Mouse (Mus musculus): ENCODE measurements around the gene 4930402H24Rik. TPM values are rescaled to one million over a fixed set of nuclear protein-coding genes. Genes with fewer than 3 reads are reported as not detected.

4930402H24Rik gene
- polyA plus RNA-seq, 1 experiment: 0.98 TPM

DNA sequence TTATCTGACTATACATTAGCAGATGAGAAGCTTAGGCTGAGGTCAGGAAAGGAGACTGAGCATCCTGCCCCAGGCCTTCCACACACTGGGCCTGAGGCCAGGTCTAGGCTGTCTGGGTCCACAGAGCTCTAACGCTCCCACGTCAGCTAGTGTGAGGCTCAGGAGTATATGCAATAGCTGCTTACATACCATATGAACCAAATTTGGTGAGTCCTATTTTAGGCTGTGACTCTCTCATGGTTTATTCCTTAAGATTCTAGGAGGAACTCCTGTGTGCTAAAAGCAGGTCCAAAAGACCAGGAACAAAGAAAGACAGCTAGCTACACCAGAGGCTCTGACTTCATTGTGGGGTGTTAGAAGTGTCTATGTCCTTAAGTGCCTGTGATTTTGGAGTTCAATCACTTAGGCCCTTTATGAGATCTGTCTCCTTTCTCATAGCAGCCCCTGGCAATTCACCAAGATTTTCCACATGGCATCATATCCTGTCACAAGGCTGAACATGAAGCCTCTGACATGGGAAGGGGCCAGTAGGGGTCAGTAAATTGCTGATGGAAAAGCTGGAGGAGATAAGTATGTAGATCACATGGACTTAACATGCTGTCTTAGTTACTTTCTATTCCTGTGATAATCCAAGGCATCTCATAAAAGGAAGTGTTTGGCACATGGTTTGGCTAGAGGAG lies 177.2 kb downstream of the 4930402H24Rik start:
- H3K27me3 ChIP-seq (replicated peaks): no peaks in the 10 kb centered on the region
- H3K4me1 ChIP-seq: peaks cover 11% of the 10 kb centered on the region
- no peak for TF ChIP-seq FLI1 (IDR thresholded peaks at IDR 0.05; ENCODE audit: low read length)
- no peak for TF ChIP-seq GATA1 (IDR thresholded peaks at IDR 0.05; ENCODE audit: borderline replicate concordance, low read length)
- H3K4me3 ChIP-seq (replicated peaks): no peak overlapping the region
- peaks cover 9% of the 10 kb centered on the region; the same call in 1 of the 2 replicates for H3K9me3 ChIP-seq
- H3K36me3 ChIP-seq (replicated peaks; ENCODE audit: low read length): peaks cover 83% of the 10 kb centered on the region

DNA sequence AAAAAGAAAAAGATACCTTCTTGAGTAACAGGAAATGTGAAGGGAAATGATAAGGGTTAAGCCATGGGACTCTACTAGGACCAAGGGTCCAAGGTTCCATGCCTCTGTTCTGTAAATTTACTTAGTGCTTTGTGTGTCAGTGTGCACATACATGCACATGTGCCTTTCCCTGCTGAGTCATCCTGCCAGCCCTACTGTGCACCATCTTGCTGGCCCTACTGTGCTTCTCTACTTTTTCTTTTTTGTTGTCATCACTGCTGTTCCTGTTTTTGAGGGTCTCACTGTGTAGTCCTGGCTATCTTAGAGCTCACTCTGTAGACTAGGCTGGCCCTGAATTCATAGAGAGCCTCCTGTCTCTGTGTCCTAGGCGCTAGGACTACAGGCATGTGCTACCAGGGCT lies 178.5 kb downstream of the 4930402H24Rik start:
- Histone ChIP-seq H3K9me3 (peaks cover 9% of the 10 kb centered on the region; the same call in 1 of the 2 replicates), H3K27me3 (replicated peaks) (no peaks in the 10 kb centered on the region), H3K4me3 (replicated peaks) (no peak overlapping the region), H3K4me1 (peaks cover 8% of the 10 kb centered on the region), H3K36me3 (replicated peaks; ENCODE audit: low read length) (peaks cover 87% of the 10 kb centered on the region)
- no peak for TF ChIP-seq GATA1 (IDR thresholded peaks at IDR 0.05; ENCODE audit: borderline replicate concordance, low read length)
- no peak for TF ChIP-seq FLI1 (IDR thresholded peaks at IDR 0.05; ENCODE audit: low read length)

DNA sequence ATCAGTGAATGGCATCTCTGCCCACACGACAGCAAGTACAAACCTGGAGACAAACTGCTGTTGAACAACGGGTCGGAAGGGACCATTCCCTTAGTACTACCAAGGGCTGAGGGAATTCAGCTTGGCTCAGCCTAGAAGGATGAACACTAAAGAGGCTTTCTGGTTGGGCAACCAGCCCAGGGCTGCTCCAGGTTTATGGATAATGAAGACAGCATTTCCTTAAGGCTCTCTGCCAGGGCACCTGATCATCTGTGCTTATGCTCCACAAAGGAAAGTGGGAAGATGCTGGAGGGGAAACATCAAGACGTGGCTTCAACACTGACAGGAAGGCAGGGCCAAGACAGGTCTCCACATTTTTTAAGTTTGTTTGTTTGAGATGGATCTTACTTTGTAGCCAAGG lies 181.8 kb downstream of the 4930402H24Rik start:
- H3K27me3 ChIP-seq (replicated peaks): no peaks in the 10 kb centered on the region
- TF ChIP-seq GATA1 (IDR thresholded peaks at IDR 0.05; ENCODE audit: borderline replicate concordance, low read length) (no peak), FLI1 (IDR thresholded peaks at IDR 0.05; ENCODE audit: low read length) (no peak)
- H3K9me3 ChIP-seq: peaks cover 2% of the 10 kb centered on the region; the same call in 1 of the 2 replicates
- H3K4me1 ChIP-seq: peaks cover 8% of the 10 kb centered on the region
- no peak overlapping the region for H3K4me3 ChIP-seq (replicated peaks)
- peaks cover 76% of the 10 kb centered on the region for H3K36me3 ChIP-seq (replicated peaks; ENCODE audit: low read length)

DNA sequence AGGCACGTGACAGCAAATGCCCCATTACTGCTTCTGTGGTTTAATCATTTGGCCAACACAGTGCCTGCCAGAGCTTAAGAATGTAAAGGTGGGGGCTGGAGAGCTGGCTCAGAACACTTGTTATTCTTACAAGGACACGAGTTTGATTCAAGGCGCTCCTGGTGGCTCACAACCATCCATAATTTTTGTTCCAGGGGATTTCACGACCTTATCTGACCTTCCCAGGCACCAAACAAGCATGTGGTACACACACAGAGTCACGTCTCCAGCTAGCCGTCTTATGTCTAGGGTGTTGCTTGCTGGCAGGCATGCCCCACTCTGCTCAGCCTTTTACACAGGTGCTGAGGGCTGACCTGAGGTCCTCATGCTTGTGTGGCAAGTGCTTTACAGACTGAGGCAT lies 188.3 kb downstream of the 4930402H24Rik start:
- Histone ChIP-seq H3K27me3 (replicated peaks) (no peaks in the 10 kb centered on the region), H3K4me3 (replicated peaks) (no peak overlapping the region), H3K36me3 (replicated peaks; ENCODE audit: low read length) (peaks cover 55% of the 10 kb centered on the region), H3K4me1 (no peaks in the 10 kb centered on the region), H3K9me3 (no peaks in the 10 kb centered on the region)
- no peak for TF ChIP-seq FLI1 (IDR thresholded peaks at IDR 0.05; ENCODE audit: low read length)
- TF ChIP-seq GATA1 (IDR thresholded peaks at IDR 0.05; ENCODE audit: borderline replicate concordance, low read length): no peak

DNA sequence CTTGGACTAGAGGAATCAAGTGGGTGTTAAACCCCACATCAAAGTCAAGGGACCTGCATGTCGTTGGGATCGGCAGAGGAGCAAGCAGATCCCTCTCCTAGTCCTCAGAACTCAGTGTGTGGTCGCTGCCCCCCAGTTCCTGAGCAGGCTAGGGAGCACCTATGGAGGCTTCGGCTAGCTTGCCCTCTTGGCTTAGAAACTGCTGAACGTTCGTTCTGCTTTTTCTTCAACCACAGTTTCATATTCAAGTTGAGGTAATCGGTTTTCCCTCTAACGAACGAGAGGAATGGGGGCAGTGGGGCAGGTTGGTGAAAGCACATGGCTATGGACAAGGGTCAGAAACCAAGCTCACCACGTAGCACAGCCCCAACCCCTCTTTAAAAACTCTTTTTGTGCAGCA lies 199.1 kb downstream of the 4930402H24Rik start:
- Histone ChIP-seq H3K4me1 (peaks cover 24% of the 10 kb centered on the region), H3K36me3 (replicated peaks; ENCODE audit: low read length) (peaks cover 40% of the 10 kb centered on the region), H3K9me3 (no peaks in the 10 kb centered on the region), H3K27me3 (replicated peaks) (peaks cover 2% of the 10 kb centered on the region), H3K4me3 (replicated peaks) (peak overlapping the region; percentile 82)
- no peak for TF ChIP-seq GATA1 (IDR thresholded peaks at IDR 0.05; ENCODE audit: borderline replicate concordance, low read length)
- TF ChIP-seq FLI1 (IDR thresholded peaks at IDR 0.05; ENCODE audit: low read length): no peak

DNA sequence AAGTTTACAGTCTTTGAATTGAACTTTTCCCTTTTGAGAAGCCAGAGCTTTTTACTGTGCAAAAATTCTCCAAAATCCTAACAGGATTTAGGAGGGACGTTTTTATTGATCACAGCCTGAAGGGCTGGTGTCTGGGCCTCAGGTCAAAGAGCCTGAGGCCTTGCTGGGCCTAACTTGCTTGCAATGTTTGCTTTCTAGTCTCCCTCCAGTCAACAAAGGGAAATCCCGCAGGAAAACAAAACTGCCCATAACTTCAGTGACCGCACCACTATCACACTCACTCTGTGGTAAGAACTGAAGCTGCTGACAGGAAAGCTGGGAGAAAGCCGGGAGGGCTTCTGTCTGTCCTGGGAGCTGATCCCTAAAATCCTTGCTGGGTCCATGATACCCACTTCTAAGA lies 199.6 kb downstream of the 4930402H24Rik start:
- no peak for TF ChIP-seq GATA1 (IDR thresholded peaks at IDR 0.05; ENCODE audit: borderline replicate concordance, low read length)
- TF ChIP-seq FLI1 (IDR thresholded peaks at IDR 0.05; ENCODE audit: low read length): no peak
- peaks cover 2% of the 10 kb centered on the region for H3K27me3 ChIP-seq (replicated peaks)
- peaks cover 35% of the 10 kb centered on the region for H3K36me3 ChIP-seq (replicated peaks; ENCODE audit: low read length)
- H3K4me3 ChIP-seq (replicated peaks): no peak overlapping the region
- H3K9me3 ChIP-seq: no peaks in the 10 kb centered on the region
- peaks cover 28% of the 10 kb centered on the region for H3K4me1 ChIP-seq

DNA sequence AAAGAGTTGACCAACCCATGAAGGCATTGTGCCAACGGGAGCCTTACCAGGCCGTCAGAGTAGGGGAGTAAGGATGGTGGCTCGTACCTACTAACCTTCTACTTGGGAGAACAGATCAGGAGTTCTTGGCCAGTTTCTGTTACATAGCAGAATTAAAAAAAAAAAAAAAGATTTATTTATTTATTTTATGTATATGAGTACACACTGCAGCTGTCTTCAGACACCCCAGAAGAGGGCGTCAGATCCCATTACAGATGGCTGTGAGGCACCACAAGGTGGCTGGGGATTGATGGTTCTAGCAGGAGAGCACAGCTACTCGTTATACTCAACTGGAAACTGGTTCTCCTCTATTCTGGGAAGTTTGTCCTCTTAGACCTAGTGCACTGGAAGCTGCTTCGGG lies 201.0 kb downstream of the 4930402H24Rik start:
- TF ChIP-seq FLI1 (IDR thresholded peaks at IDR 0.05; ENCODE audit: low read length) (no peak), GATA1 (IDR thresholded peaks at IDR 0.05; ENCODE audit: borderline replicate concordance, low read length) (no peak)
- no peaks in the 10 kb centered on the region for H3K9me3 ChIP-seq
- peaks cover 21% of the 10 kb centered on the region for H3K36me3 ChIP-seq (replicated peaks; ENCODE audit: low read length)
- H3K4me1 ChIP-seq: peaks cover 32% of the 10 kb centered on the region
- no peak overlapping the region for H3K4me3 ChIP-seq (replicated peaks)
- peaks cover 8% of the 10 kb centered on the region for H3K27me3 ChIP-seq (replicated peaks)

DNA sequence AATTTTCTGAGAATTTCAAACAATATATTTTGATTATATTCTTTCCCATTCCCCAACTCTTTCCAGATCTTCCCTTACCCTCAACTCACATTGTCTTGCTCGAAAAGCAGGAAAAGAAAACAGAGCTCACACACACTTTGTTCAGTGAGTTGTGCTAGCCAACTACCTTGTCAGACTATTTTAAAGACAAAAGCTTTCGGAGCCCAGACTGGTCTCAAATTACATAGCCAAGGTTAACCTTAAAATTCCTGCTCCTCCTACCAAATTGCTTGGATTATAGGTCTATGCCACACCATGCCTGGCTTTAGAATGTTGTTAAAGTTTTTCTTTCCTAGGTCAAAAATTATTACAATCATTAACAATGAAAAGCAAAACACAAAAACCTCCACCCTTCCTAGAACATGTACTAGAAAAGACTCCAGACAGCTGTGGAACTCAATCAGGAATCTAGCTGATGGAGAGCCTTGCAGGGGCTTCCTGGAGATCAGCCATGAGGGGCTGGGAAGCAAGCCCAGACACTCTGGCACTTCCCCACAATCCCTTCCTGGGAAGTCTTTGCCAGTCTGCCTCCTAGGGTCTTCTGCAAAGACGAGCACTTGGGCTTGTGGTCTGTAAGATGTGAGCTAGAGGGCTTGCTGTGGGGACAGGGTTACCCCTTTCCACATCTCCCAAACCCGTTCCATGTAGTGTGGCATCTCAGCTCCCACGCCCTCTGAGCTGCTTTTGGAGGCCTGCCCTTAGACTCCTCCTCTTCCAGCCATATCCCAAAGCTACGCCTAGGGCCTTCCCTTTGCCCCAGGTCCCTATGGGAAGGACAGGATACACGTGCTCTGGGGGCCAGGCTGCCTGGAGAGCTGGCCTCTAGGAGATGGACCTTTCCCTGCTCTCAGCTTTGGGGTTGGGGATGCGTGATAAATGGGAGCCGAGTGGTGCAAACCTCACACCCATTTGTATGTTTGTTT lies 201.9 kb downstream of the 4930402H24Rik start:
- H3K36me3 ChIP-seq (replicated peaks; ENCODE audit: low read length): peaks cover 12% of the 10 kb centered on the region
- H3K4me3 ChIP-seq (replicated peaks): no peak overlapping the region
- peaks cover 15% of the 10 kb centered on the region for H3K27me3 ChIP-seq (replicated peaks)
- H3K9me3 ChIP-seq: no peaks in the 10 kb centered on the region
- TF ChIP-seq GATA1 (IDR thresholded peaks at IDR 0.05; ENCODE audit: borderline replicate concordance, low read length) (no peak), FLI1 (IDR thresholded peaks at IDR 0.05; ENCODE audit: low read length) (no peak)
- H3K4me1 ChIP-seq: peaks cover 31% of the 10 kb centered on the region

DNA sequence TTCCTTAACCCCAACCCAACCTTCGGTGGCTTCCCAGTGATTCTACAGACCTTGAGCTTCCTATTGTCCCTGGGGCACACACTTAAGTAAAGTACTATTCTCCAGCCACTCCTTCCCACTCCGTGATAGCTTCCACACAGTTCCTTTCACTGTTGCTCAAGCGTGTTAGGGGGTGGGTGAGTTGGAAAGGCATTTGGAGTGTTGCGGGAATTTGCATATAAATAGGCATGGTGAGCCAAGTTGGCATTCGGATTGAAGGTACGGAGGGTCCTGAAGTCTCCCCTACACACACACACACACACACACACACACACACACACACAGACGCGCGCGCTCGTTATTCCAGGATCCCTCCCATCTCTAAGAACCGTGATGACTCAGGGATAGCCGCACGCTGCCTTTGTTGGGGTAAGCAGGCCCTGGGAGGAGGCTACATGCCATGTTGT lies 208.4 kb downstream of the 4930402H24Rik start:
- Histone ChIP-seq H3K4me1 (peaks cover 34% of the 10 kb centered on the region), H3K27me3 (replicated peaks) (peaks cover 70% of the 10 kb centered on the region), H3K4me3 (replicated peaks) (peak overlapping the region; percentile 91), H3K9me3 (no peaks in the 10 kb centered on the region), H3K36me3 (replicated peaks; ENCODE audit: low read length) (no peaks in the 10 kb centered on the region)
- TF ChIP-seq FLI1 (IDR thresholded peaks at IDR 0.05; ENCODE audit: low read length): no peak
- TF ChIP-seq GATA1 (IDR thresholded peaks at IDR 0.05; ENCODE audit: borderline replicate concordance, low read length): no peak
